Comparison of ENCODE assay signal across 29 mouse cellular contexts in genomic region chr10:111339296-111339695, GRCm38 (mm10). TPM values are rescaled to one million over a fixed set of nuclear protein-coding genes. Genes with fewer than 3 reads are reported as not detected.
DNase-seq lines count a peak whose midpoint lies in the region; ATAC-seq and TF ChIP-seq lines count a peak whose summit lies in the region.
"Had no signal": no experiment of that assay in that cellular context is flagged by ENCODE, and none has a peak within 500 bp of the region (broad histone marks: within the 10 kb centered on the region; RNA-seq: fewer than 3 reads in every experiment).

No protein-coding gene starts in this region.

- TF ChIP-seq EP300 in heart, adult 2 months (IDR thresholded peaks at IDR 0.05; ENCODE audit: insufficient read depth, low read depth, low read length), result no peak
- TF ChIP-seq EP300 in lung, postnatal 0 days (IDR thresholded peaks at IDR 0.05), result no peak

- H3K27ac ChIP-seq in heart, adult 2 months, result no peak overlapping the region
- H3K27ac ChIP-seq in lung, postnatal 0 days (ENCODE audit: low read length), result no peak overlapping the region
- H3K27ac ChIP-seq: forebrain, embryonic 13.5 days; hindbrain, embryonic 12.5 days; hindbrain, postnatal 0 days; intestine, embryonic 15.5 days; limb, embryonic 10.5 days; limb, embryonic 15.5 days; liver, embryonic 15.5 days; lung, embryonic 15.5 days; midbrain, embryonic 10.5 days; neural tube, embryonic 12.5 days had no signal

- H3K4me2 ChIP-seq in lung, postnatal 0 days (replicated peaks; ENCODE audit: low read depth, low read length), result no peak overlapping the region
- H3K4me2 ChIP-seq: forebrain, embryonic 13.5 days; heart, embryonic 11.5 days; hindbrain, embryonic 12.5 days; intestine, embryonic 15.5 days; limb, embryonic 15.5 days; liver, embryonic 15.5 days; lung, embryonic 15.5 days; neural tube, embryonic 12.5 days had no signal

- no peak for TF ChIP-seq CTCF in heart, adult 2 months (IDR thresholded peaks at IDR 0.05)
- no peak for TF ChIP-seq CTCF in lung, postnatal 0 days (IDR thresholded peaks at IDR 0.05)

- H3K36me3 ChIP-seq in heart, adult 2 months (ENCODE audit: control insufficient read depth, insufficient read depth, low read length), result no peaks in the 10 kb centered on the region
- H3K36me3 ChIP-seq in lung, postnatal 0 days (ENCODE audit: insufficient read depth, low read length), result no peaks in the 10 kb centered on the region
- H3K36me3 ChIP-seq: G1E; hindbrain, embryonic 12.5 days; intestine, embryonic 15.5 days; limb, embryonic 10.5 days; limb, embryonic 15.5 days; liver, embryonic 15.5 days; lung, embryonic 15.5 days; midbrain, embryonic 10.5 days; neural tube, embryonic 12.5 days had no signal

- no peaks in the 10 kb centered on the region for H3K79me2 ChIP-seq in heart, adult 2 months (replicated peaks; ENCODE audit: control insufficient read depth, insufficient read depth, low read length)

- peaks cover 1% of the 10 kb centered on the region for H3K27me3 ChIP-seq in heart, adult 2 months (ENCODE audit: control insufficient read depth, insufficient read depth, low read length)
- H3K27me3 ChIP-seq in lung, postnatal 0 days (replicated peaks; ENCODE audit: insufficient read depth, low read length), result no peaks in the 10 kb centered on the region
- H3K27me3 ChIP-seq: forebrain, embryonic 13.5 days; intestine, embryonic 15.5 days; limb, embryonic 15.5 days; liver, embryonic 15.5 days; lung, embryonic 15.5 days; neural tube, embryonic 12.5 days had no signal

- WGBS in heart, adult 2 months, result 79% methylated on average over 11 of the region's 11 CpGs
- WGBS in lung, postnatal 0 days, result 63% methylated on average over 11 of the region's 11 CpGs

- no peak overlapping the region for H3K9ac ChIP-seq in heart, adult 2 months (ENCODE audit: low read depth, low read length)
- no peak overlapping the region for H3K9ac ChIP-seq in lung, postnatal 0 days (replicated peaks; ENCODE audit: low read depth)
- H3K9ac ChIP-seq: forebrain, embryonic 13.5 days; hindbrain, embryonic 12.5 days; intestine, embryonic 15.5 days; limb, embryonic 15.5 days; liver, embryonic 15.5 days; lung, embryonic 15.5 days; neural tube, embryonic 12.5 days had no signal

- ATAC-seq in lung, postnatal 0 days, result no peak
- ATAC-seq: forebrain, embryonic 13.5 days; hindbrain, postnatal 0 days; intestine, embryonic 15.5 days; midbrain, embryonic 16.5 days had no signal

- H3K4me3 ChIP-seq in heart, adult 2 months, result no peak overlapping the region
- H3K4me3 ChIP-seq in lung, postnatal 0 days (ENCODE audit: low read depth, low read length), result no peak overlapping the region
- H3K4me3 ChIP-seq: forebrain, embryonic 13.5 days; hindbrain, embryonic 12.5 days; intestine, embryonic 15.5 days; limb, embryonic 10.5 days; limb, embryonic 15.5 days; liver, embryonic 15.5 days; lung, embryonic 15.5 days; midbrain, embryonic 10.5 days; myocyte; neural tube, embryonic 12.5 days had no signal

- no peaks in the 10 kb centered on the region for H3K4me1 ChIP-seq in heart, adult 2 months (ENCODE audit: control insufficient read depth, insufficient read depth, low read length)
- peaks cover 3% of the 10 kb centered on the region; the same call in 1 of the 2 replicates for H3K4me1 ChIP-seq in lung, postnatal 0 days (ENCODE audit: insufficient read depth, low read depth, low read length)
- H3K4me1 ChIP-seq: liver, embryonic 15.5 days; neural tube, embryonic 12.5 days had no signal

- DNase-seq in heart, adult 11 months, result peak; percentile 74
- no peak for DNase-seq in heart, adult 2 months
- peak; percentile 20 for DNase-seq in lung, postnatal 14 days
- DNase-seq in lung, postnatal 0 days (ENCODE audit: low spot score), result no peak
- DNase-seq in Muller cell, postnatal 12 days (ENCODE audit: inconsistent ontology term), result peak; percentile 94
- peak; percentile 25 for DNase-seq in retina, embryonic 14.5 days (ENCODE audit: low spot score)
- DNase-seq in adrenal gland, adult (ENCODE audit: inconsistent age in 2 of 2, low spot score in 1 of 2), result no peak
- DNase-seq: adrenal gland, adult 8-10 months; cerebellum, adult 2 months; cerebellum, postnatal 36 days; gastrocnemius, postnatal 14 days; heart, postnatal 36 days; kidney, adult 9 months; layer of hippocampus, postnatal 36 days; thymus, postnatal 4 days had no signal

- intact Hi-C loops in heart, adult 2 months (cut with DNase I), result no loop called here

- TF ChIP-seq POLR2A in heart, adult 2 months (IDR thresholded peaks at IDR 0.05; ENCODE audit: insufficient read depth, low read depth, low read length), result no peak

- H3K9me3 ChIP-seq in lung, postnatal 0 days (ENCODE audit: low read length), result no peaks in the 10 kb centered on the region
- H3K9me3 ChIP-seq: forebrain, embryonic 13.5 days; G1E; hindbrain, embryonic 12.5 days; intestine, embryonic 15.5 days; limb, embryonic 10.5 days; limb, embryonic 15.5 days; liver, embryonic 15.5 days; lung, embryonic 15.5 days; midbrain, embryonic 10.5 days; neural tube, embryonic 12.5 days had no signal

RNA-seq across cellular contexts. Expression of gene Bbs10, which starts 40.8 kb away (rescaled TPM):
- 1 to 10 TPM; 2.4 to 2.7 TPM for total RNA-seq in heart, adult 2 months (2021)
- polyA plus RNA-seq in heart, adult 2 months (2012; rRNA removed), result 1.1 and 2.5 TPM in 2 replicates
- 3.1 and 3.2 TPM in 2 replicates for polyA plus RNA-seq in lung, postnatal 0 days (2015; fragmentation: Nextera tagmentation; extraction: Ambion mirVana)

Comparison
In these comparisons a context has a peak if more than half of its experiments do, and no peak if none do; other contexts are left out.
1. DNase-seq: peak in heart, adult 11 months (single experiment), lung, postnatal 14 days (single experiment), Muller cell, postnatal 12 days (single experiment) and retina, embryonic 14.5 days (single experiment); none in heart, adult 2 months (0 of 2), lung, postnatal 0 days (single experiment) and adrenal gland, adult (0 of 2).